Mouse (Mus musculus) liver, embryonic 14.5 days (tissue): ENCODE data around the gene Zfp872.

Experiments
- CTCF ChIP-seq: IDR thresholded peaks from 2 replicates; pipeline ENCODE4 v1.5.1; 2016; ENCODE audit warnings: antibody characterized with exemption, low read depth, control low read depth
- EP300 ChIP-seq: IDR thresholded peaks from 2 replicates; pipeline ENCODE4 v1.6.1; 2016; ENCODE audit warnings: antibody characterized with exemption, low read depth

DNA sequence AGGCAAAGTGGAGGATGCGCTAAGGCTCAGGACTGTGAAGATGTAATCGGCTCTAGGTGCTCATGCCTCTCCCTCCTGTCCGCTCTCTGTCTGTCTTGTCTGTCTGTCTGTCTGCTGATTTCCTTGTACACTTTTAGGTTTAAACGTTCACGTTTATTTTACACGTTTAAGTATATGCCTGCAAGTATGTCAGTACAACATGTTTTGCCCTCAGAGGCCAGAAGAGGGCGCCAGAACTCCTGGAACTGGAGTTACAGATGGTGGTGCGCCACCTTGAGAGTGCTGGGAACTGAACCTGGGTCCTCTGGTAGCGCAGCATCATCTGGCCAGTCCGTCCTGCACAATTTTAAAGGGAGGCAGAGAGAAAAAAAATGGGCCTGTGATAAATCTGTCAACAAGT, 21.2 kb upstream of the Zfp872 start:
- TF ChIP-seq CTCF (peak; percentile 29; the same call in 1 of the 2 replicates), EP300 (no peak)
